Mouse (Mus musculus) megakaryocyte, embryonic 14.5 days (primary cell): Measurements from ENCODE around the gene Zfp109. TPM values are rescaled to one million over a fixed set of nuclear protein-coding genes. Genes with fewer than 3 reads are reported as not detected.
"Not testable (repeated sequence)": the region's sequence is repeated elsewhere in the genome, so short reads cannot be mapped to it uniquely, and the experiment has no call there.

Source experiments
- H3K27me3 ChIP-seq: replicated peaks from 2 replicates; pipeline ENCODE3; 2012; ENCODE audit warnings: inconsistent platforms
- H3K36me3 ChIP-seq: replicated peaks from 2 replicates; pipeline ENCODE3; 2012; ENCODE audit warnings: low read length, inconsistent platforms, mixed read lengths
- H3K4me1 ChIP-seq: 2 replicates; pipeline ENCODE4 v1.6.1; 2012; ENCODE audit warnings: inconsistent platforms
- H3K4me3 ChIP-seq: replicated peaks from 2 replicates; pipeline ENCODE3; 2012; ENCODE audit warnings: moderate library complexity, mild to moderate bottlenecking, inconsistent platforms
- H3K9me3 ChIP-seq: 2 replicates; pipeline ENCODE4 v1.6.1; 2012; ENCODE audit warnings: inconsistent platforms
- FLI1 ChIP-seq: IDR thresholded peaks from 2 replicates; pipeline ENCODE4 v1.6.1; 2012; ENCODE audit warnings: low read length, inconsistent platforms, mixed read lengths
- GATA1 ChIP-seq: IDR thresholded peaks from 3 replicates; pipeline ENCODE4 v1.6.1; 2012; ENCODE audit warnings: mixed read lengths, low read length, inconsistent platforms, borderline replicate concordance
- polyA plus RNA-seq: library from polyadenylated mRNA; stranded (reverse); fragments of >175 nt; gene quantifications from 2 replicates; pipeline ENCODE4 v1.2.3, GENCODE M21; 2012; ENCODE audit warnings: low replicate concordance; ENCODE audit not compliant: insufficient read depth

The Zfp109 gene
- polyA plus RNA-seq = 0.27 TPM in 1 of 2 replicates, not detected in the other

DNA sequence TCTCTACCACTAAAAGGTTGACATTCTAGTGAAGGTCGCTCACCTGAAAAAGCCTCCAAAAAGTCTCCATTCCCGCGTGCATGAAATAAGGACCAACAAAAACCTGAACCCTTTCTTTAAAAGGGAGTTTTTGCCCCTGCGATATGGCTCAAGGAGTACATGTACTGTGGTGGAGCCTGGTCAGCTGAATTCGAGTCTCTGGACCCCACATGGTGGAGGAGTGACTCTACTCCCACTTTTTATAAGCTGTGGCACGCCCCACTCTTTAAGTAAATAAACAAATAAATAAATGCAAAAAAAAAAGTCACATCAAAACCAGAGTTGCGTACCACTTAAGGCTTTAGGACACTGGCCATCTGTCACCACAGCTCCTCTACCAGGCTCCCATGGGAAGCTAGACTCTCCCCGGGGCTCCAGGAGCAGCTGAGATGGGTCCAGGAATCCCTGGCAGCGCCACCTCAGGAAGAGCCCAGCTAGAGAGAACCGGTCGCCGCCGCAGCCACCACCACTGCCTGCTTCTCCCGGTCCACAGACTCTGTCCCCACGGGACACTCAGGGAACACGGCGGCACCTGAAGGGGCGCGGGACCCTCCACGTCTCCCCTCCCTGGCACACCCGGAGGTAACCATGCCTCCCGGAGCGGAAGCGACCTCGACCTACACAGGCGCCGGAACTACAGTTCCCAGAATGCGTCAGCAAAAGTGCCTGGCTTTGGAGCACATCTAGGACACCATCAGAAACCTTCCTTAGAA lies at the start of gene Zfp109:
Zfp109 (minus strand) TSS at position 521 of the 752 bp plus-strand sequence.
- TF ChIP-seq FLI1 = no peak
- TF ChIP-seq GATA1 = no peak
- Histone ChIP-seq H3K36me3 (peaks cover 29% of the 10 kb centered on the region), H3K9me3 (peaks cover 11% of the 10 kb centered on the region), H3K4me3 (peak within 1 kb of the TSS; percentile 93), H3K4me1 (peaks cover 20% of the 10 kb centered on the region), H3K27me3 (peaks cover 4% of the 10 kb centered on the region)

DNA sequence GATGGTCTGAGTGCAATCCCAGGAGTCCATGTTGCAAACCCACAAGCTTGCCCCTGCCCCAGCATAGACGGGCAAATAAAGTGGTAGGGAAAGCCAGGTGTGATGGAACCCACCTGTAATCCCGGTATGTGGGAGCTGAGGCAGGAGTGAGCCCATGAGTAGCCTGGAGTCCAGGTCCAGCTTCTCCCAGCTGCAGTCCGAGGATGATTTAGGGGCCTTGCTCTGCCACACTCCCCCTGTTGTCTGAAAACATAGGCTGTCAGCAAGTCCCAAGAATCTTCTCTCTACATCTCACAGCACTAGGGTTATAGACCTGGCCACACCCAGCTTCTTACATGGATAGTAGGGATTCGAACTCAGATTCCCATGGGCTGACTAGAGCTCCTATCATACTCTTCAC lies 49.6 kb upstream of the Zfp109 start:
- Histone ChIP-seq H3K9me3 (peaks cover 32% of the 10 kb centered on the region), H3K27me3 (no peaks in the 10 kb centered on the region), H3K36me3 (peaks cover 25% of the 10 kb centered on the region), H3K4me1 (peaks cover 6% of the 10 kb centered on the region; the same call in 1 of the 2 replicates), H3K4me3 (no peak overlapping the region)
- TF ChIP-seq FLI1 (no peak), GATA1 (no peak)

DNA sequence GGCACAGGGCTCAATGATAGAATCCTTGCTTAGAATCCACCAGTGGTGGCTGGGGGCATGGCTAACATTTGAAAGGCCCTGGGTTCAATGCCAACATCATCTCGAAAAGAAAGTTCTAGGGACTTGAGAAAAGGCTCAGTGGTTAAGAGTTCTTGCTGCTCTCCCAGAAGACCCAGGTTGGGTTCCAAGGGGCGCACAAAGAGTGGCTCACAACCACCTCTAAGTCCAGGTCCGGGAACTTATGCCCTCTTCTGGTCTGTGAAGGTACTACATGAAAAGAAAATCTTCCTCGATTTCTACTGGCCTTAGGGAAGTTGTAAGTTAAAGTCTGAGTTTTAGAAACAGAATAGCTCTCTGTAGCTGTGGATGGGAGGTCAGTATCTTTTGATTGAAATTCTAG lies 48.7 kb upstream of the Zfp109 start:
- TF ChIP-seq GATA1 = no peak
- TF ChIP-seq FLI1 = no peak
- Histone ChIP-seq H3K4me1 (peaks cover 6% of the 10 kb centered on the region; the same call in 1 of the 2 replicates), H3K27me3 (no peaks in the 10 kb centered on the region), H3K4me3 (no peak overlapping the region), H3K9me3 (peaks cover 24% of the 10 kb centered on the region), H3K36me3 (peaks cover 17% of the 10 kb centered on the region)

DNA sequence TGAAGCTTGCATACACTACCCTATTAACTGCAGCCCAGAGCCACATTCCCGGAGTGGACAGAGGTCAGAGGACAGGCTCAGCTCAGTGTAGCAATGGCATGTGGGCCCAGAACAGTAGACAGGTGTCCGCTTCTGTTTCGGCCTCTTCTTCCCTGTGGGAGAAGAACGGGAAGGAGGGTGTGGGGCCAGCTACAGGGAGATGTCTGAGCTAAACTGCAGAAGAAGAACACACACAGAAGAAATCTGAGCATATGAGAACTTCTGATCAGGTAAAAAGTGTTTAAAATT lies 43.4 kb upstream of the Zfp109 start:
- H3K9me3 ChIP-seq = peaks cover 24% of the 10 kb centered on the region
- 0 out of 2 replicates have a peak, but pooled peaks cover 2% of the 10 kb centered on the region for H3K4me1 ChIP-seq
- no peak for TF ChIP-seq GATA1
- TF ChIP-seq FLI1 = no peak
- H3K36me3 ChIP-seq = no peaks in the 10 kb centered on the region
- peaks cover 2% of the 10 kb centered on the region for H3K27me3 ChIP-seq
- no peak overlapping the region for H3K4me3 ChIP-seq

DNA sequence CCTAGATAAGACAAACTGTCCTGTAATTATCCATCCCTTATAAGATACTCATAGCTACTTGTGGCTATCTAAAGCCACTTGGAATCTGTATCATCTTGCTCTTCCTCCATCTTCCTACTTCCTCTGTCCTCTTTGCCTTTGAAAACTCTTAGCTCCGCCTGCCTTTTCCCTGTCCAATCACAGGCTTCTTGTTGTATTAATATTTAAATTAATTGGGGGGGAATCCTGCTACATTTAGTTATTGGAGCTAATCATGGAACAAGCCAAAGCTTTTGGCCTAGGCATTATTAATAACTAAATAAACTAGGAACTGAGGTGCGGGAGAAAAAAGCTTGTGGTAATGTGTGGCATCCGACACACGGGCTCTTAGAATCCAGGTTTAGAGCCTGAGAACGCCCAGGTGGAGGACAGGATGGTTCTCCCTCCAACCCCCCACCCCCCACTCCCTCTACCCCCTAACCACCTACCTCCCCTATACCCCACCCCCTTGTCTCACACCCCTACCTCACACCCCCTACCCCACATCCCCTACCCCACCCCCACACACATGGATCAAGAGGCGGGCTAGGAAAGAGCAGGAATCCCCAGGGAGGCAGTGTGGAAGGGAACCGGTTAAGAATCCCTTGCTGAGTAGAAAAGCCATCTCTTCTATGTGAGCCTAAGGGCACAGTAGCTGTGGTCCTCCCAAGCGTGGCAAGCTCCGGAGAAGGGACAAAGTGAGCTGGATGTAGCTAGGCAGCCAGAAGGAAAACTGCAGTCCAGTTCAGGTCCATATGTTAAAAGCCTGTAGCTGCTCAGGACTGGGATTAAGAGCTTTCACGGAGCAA lies 42.9 kb upstream of the Zfp109 start:
- no peak overlapping the region for H3K4me3 ChIP-seq
- H3K36me3 ChIP-seq = no peaks in the 10 kb centered on the region
- H3K27me3 ChIP-seq = peaks cover 2% of the 10 kb centered on the region
- 0 out of 2 replicates have a peak, but pooled peaks cover 2% of the 10 kb centered on the region for H3K4me1 ChIP-seq
- no peak for TF ChIP-seq FLI1
- peaks cover 24% of the 10 kb centered on the region for H3K9me3 ChIP-seq

DNA sequence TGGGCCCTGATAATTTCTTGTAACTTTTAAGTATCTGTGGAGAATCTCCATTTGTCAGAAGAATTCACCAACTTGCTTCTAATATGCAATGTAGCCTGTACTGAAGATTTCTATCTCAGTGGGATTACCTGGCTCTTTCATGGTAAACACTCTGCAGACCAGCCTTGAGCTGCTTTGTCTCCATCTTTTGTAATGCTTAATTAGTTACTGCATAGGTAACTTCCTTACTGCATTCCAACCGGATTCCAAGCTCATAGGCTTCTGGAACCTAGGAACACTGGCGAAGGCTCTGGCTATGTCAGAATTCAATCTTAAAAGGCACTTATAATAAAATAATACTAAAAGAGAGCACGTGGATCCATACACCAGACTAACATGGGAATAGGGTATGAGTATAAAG lies 41.4 kb upstream of the Zfp109 start:
- H3K4me1 ChIP-seq, H3K4me3 ChIP-seq, H3K36me3 ChIP-seq, H3K27me3 ChIP-seq: not testable (repeated sequence)
- H3K9me3 ChIP-seq = peaks cover 18% of the 10 kb centered on the region

DNA sequence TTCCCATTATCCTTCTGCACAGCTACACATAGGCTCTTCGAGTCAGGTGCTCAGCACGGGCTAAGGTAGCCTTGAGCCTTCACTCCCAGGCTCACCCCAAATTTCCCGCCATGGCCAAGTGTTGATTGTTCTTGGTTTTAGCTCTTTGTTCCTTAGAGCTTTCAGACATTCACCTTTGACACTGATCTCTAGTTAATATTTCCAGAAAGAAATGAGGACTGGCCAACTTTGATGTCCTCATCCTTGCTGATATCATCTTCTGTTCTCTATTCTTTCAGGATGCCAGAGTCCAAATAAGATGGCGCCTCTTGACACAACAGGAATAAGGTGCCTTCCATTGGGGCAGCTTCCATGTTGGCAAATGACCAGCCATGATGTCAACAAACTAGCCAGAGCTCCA lies 37.1 kb upstream of the Zfp109 start:
- Histone ChIP-seq H3K9me3 (0 out of 2 replicates have a peak, but pooled peaks cover 3% of the 10 kb centered on the region), H3K27me3 (no peaks in the 10 kb centered on the region), H3K4me1 (peaks cover 9% of the 10 kb centered on the region), H3K36me3 (peaks cover 10% of the 10 kb centered on the region), H3K4me3 (no peak overlapping the region)
- TF ChIP-seq GATA1 (no peak), FLI1 (no peak)

DNA sequence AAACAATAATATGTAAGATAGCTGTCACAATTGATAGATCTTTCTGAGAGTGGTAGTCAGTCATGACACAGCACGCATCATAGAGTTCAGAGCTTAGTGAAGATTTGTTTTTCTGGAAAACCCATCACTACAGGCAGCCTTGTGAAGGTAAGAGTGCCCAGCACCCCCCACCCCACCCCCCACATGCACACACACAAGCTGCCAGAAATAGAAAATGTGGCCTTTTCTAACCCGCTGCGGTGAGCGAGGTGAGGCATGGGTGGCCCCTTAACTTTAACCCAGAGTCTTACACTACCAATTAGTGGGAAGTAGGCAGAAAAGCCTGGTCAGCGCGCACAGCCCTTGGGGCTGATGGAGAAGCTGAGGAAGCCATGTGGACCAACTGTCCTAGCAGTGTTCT lies 33.8 kb upstream of the Zfp109 start:
- Histone ChIP-seq H3K9me3 (0 out of 2 replicates have a peak, but pooled peaks cover 2% of the 10 kb centered on the region), H3K36me3 (peaks cover 10% of the 10 kb centered on the region), H3K27me3 (no peaks in the 10 kb centered on the region), H3K4me1 (peaks cover 13% of the 10 kb centered on the region), H3K4me3 (no peak overlapping the region)
- TF ChIP-seq FLI1 = no peak

DNA sequence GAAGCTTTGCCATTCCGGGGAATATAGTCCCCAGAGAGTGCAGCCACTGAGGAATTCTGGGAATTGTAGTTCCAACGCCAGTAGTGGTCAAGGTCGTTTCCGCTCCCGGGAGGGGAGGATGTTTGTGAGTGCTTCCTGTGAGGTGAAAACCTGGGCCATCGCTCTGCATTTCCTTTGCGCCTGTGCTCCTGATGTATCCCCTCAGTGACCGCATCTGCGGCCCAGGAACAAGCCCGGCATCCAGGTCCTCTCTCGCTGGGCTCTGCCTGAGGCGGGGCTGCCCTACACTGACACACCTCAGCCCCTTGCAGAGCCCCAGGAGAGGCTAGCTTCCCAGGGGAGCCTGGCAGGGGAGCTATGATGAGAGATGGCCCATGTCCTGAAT lies 32.9 kb upstream of the Zfp109 start, which contains the start of gene Zfp93:
Zfp93 (plus strand) TSS at position 133 of the 385 bp plus-strand sequence.
- Histone ChIP-seq H3K36me3 (peaks cover 10% of the 10 kb centered on the region), H3K4me1 (peaks cover 13% of the 10 kb centered on the region), H3K27me3 (no peaks in the 10 kb centered on the region), H3K4me3 (peak within 1 kb of the TSS; percentile 91), H3K9me3 (no peaks in the 10 kb centered on the region)
- TF ChIP-seq FLI1 = no peak
- TF ChIP-seq GATA1 = no peak

DNA sequence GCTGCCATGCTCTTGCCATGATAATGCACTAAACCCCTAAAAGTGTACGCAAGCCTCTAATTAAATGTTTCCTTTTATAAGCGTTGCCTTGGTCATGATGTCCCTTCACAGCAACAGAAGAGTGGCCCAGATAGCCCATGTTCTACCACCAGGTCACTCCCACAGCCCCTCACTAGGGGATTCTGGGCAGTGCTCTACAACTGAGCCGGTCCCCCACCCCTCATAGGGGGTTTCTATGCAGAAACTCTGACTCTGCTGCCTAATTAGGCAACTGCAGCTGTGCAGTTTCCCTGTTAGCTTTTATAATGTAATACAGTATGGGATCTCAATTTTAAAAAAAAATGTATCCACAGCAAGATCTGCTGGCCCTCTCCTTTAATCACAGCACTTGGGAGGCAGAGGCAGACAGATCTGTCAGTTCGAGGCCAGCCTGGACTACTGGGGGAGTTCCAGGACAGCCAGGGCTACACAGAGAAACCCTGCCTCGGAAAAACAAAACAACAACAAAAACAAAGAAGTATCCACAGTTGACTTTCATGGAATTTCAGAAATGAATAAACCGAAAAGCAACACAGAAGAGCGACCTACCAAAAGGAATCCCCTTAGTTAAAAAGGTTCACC lies 32.4 kb upstream of the Zfp109 start:
- H3K4me3 ChIP-seq = peak overlapping the region; percentile 91
- H3K4me1 ChIP-seq = peaks cover 13% of the 10 kb centered on the region
- H3K27me3 ChIP-seq = no peaks in the 10 kb centered on the region
- no peaks in the 10 kb centered on the region for H3K9me3 ChIP-seq
- H3K36me3 ChIP-seq = peaks cover 5% of the 10 kb centered on the region
- TF ChIP-seq GATA1 (no peak), FLI1 (no peak)
